Mouse (Mus musculus) gastrocnemius, postnatal 10 days (tissue): ENCODE results near the gene Pphln1. TPM values are rescaled to one million over a fixed set of nuclear protein-coding genes. Genes with fewer than 3 reads are reported as not detected.
A peak's percentile ranks its signal among the peaks of the same experiment; 100 is the strongest.
"Not testable (repeated sequence)": the region's sequence is repeated elsewhere in the genome, so short reads cannot be mapped to it uniquely, and the experiment has no call there.

Experiments
- DNase-seq: peaks from one replicate; pipeline ENCODE4 v3.0.0; 2021; ENCODE audit warnings: mixed read lengths
- long read RNA-seq, 2 experiments: library from polyadenylated mRNA; stranded (forward); transcript quantifications; one replicate each; pipeline ENCODE4 v2.0.0; 2021
- total RNA-seq, 2 experiments: library from RNA; stranded (reverse); gene quantifications; 2 replicates each; pipeline ENCODE4 v1.2.3; 2021

Gene Pphln1
- total RNA-seq = 10 to 100 TPM; 20.7 to 21.5 TPM
- long read RNA-seq, experiment 1, partial matches to known transcripts = 1 of 17 reads
- long read RNA-seq, experiment 1, other reads (novel, unspliced or antisense) = 12 of 17 reads
- long read RNA-seq, experiment 2, partial matches to known transcripts = 1 of 14 reads
- long read RNA-seq, experiment 2, other reads (novel, unspliced or antisense) = 6 of 14 reads

DNA sequence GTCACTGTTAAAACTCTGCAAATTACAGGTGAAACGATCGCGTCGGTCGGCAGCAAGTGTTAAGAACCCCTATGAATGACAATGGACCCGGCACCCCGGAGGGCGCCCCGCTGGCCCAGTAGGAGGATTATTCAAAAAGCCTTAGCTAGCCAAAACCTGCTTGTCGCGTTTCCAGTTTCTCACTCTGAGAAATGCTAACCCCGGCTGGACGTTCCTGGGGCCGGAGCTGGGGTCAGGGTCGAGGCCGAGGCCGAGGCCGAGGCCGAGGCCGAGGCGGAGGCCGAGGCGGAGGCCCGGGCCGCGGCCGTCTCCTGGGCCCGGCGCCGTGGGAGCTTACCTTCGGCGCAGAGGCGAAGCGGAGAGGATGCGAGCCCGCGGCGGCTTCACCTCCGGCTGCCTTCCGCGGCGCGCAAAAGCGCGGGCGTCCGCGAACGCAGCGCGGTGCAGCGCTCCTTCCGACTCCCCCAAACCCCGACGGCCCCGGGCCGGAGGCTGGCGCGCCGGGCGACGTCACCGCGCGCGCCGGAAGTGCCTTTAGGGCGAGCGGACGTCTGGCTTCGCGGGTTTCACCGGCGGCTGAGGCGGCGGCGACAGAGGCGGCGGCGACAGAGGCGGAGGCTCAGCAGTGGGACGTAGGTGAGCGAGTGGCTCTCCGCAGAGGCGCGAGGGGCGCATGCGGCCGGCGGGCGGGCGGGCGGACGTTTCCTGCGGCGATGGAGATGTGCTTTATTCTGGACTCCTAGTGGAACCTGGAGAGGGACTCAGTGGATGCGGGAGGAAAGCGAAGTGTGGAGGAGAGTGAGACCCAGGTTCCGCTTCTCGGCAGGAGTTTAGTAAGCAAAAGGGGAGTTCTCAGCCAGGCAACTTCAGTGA, at the start of gene Pphln1, which contains the start of gene Zcrb1:
Gene Pphln1 (plus strand): TSS at position 525 of the 873 bp plus-strand sequence.
Gene Zcrb1 (minus strand): TSS at position 509 of the 873 bp plus-strand sequence.
- DNase-seq = peak; percentile 83

GRCm38 (mm10) chr15:93358346-93359095, 39.6 kb upstream of the Pphln1 start:
- no peak for DNase-seq

GRCm38 (mm10) chr15:93365561-93365960, 32.6 kb upstream of the Pphln1 start:
- no peak for DNase-seq

GRCm38 (mm10) chr15:93368558-93368957, 29.6 kb upstream of the Pphln1 start:
- DNase-seq = no peak

GRCm38 (mm10) chr15:93371838-93372237, 26.3 kb upstream of the Pphln1 start:
- no peak for DNase-seq

GRCm38 (mm10) chr15:93372525-93373119, 25.5 kb upstream of the Pphln1 start:
- DNase-seq = not testable (repeated sequence)

DNA sequence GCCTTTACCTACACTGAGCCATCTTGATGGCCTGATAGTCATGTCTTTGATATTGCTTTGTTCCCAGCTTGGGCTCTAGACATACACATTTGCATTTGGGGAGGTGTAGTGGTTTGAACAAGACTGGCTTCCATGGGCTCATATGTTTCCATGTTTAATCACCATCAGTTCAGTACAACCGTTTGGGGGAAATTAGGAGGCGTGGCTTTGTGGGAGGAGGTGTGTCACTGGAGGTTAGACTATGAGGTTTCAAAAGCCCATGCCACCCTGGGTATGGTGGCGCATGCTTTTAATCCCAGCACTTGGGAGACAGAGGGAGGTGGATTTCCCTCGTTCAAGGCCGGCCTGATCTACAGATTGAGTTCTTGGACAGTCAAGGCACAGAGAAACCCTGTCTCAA, 22.5 kb upstream of the Pphln1 start:
- DNase-seq = no peak

GRCm38 (mm10) chr15:93379177-93379576, 19.0 kb upstream of the Pphln1 start:
- no peak for DNase-seq

GRCm38 (mm10) chr15:93381337-93381736, 16.8 kb upstream of the Pphln1 start:
- no peak for DNase-seq

DNA sequence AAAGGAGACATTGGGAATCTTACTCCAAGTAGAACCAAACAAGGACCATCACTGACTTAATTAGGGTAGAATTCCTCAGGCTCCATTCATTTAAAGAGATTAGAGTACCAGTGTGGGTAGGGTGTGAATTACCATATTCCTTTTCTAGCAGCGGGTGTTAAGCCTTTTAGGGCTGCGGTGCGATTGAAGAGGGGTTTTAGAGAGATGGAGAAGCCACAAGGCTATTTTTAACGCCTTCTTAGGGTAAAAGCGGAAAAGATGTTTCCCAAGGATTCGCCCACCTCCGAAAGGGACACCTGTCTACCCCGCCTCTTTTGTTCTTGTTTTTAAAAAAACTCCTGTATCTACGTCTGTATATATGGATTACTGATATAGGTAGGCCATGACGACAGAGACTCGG, 881 bp upstream of the Pphln1 start:
- DNase-seq = no peak

DNA sequence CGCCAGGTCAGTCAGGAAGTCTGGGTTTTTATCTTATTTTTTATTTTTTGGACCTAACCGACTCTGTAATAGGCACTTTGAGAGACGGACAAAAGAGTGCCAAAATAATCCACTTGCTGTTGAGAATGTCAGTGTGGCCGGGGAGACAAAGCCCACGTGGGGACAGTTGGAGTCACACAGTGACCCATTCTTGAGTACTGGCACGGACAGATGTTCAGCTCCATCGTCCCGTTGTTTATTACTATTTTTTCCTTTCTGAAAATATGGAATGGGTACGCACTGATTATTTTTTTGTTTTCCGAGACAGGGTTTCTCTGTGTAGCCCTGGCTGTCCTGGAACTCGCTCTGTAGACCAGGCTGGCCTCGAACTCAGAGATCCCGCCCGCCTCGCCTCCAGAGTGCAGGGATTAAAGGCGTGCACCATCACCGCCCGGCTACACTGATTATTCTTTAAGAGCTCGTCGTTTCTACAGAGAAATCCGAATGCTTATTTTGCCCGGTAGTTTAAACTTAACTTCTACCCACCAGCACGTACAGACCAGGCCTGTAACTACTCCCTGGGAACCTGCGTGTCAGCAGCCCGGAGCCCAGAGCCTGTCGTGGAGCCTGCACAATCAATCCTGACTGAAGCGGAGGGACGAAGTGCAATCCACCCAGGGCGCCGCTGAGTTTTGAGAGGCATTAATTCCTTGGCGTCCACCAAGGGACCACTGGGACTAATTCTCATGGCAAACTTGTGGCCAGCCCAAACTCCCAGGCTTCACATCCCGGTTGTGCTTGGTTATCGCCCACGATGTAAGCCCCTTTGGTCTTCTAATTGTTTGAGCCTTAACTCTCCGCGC, 770 bp downstream of the Pphln1 start:
- DNase-seq = no peak

GRCm38 (mm10) chr15:93401446-93401845, 3.3 kb downstream of the Pphln1 start:
- DNase-seq = no peak

DNA sequence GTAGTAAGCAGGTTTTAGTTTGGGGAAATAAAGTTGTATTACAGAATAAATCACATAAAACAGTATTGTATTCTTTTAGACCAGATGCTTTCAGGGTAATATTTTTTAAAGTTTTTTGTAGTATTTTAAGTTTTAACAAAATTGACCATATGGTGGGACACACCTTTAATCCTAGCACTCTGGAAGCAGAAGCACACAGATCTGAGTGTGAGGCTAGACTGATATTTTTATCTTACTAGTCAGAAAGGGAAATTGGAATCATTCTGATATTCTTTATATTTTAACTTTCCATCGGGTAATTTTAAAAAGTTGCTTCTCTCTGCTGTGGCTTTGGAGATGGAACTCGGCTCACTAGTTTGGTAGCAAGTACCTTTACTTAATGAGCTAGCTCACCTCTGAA, 4.6 kb downstream of the Pphln1 start:
- no peak for DNase-seq

- no peak for DNase-seq
Observed at GRCm38 (mm10) chr15:93404849-93405248, 6.7 kb downstream of the Pphln1 start.

GRCm38 (mm10) chr15:93405446-93405986, 7.4 kb downstream of the Pphln1 start:
- DNase-seq = no peak

DNA sequence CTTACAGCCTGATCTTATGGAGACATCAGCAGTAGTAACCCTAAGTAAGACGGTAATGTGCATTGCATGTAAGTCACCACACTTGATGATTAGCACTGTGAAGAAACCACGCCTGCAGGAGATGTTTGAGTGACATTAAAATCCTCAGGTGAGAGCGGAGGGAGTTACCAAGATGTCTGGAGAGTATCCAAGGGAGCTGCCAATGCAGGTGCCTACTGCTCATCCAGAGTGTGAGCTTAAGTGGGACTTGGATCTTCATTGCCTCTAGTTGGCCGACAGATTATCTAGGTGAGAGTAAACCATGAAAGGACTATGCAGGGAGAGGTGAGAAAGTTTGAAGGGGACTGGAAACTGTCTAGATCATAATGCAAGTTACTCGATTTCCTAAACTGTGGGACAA, 8.3 kb downstream of the Pphln1 start:
- DNase-seq = no peak

- no peak for DNase-seq
Observed at GRCm38 (mm10) chr15:93412445-93412844, 14.3 kb downstream of the Pphln1 start.

- no peak for DNase-seq
Observed at GRCm38 (mm10) chr15:93414456-93414855, 16.3 kb downstream of the Pphln1 start.

DNA sequence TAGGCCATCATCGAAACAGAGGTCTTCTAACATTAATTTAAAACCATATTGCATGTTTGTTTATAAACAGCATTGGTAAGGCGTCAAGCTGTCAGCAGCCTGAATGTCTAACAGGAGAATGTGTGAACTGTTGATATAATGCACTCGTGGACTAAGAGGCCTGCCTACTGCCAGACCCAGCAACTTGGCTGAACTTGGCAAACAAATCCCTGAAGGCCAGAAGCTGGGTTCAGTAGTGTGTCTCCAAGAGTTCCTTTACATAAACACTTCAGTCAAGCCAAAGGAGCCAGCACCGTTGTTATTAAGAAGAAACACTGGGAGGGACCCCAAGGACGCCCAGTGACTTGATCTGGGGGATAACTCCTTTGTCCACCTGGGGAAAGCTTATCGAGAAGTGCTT, 18.1 kb downstream of the Pphln1 start:
- DNase-seq = no peak

DNA sequence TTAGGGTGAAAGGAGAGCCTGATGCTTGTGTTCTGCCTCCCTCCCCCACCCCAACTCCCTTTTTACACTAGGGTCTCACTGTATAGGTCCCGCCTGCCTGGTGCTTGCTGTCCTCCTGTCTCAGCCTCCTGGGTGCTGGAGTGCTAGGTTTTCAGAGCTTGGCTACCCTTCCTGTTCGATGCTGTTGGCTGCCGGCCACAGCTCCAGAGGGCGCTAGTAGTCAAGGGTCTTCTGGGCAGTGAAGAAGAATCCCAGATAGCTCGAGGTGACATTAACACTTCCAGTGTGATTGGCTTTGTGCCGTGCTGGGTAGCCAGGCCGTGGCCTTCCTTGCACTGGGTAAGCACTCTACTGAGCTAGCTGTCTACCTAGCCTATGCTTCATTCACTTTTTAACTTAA, 22.4 kb downstream of the Pphln1 start:
- DNase-seq = no peak

DNA sequence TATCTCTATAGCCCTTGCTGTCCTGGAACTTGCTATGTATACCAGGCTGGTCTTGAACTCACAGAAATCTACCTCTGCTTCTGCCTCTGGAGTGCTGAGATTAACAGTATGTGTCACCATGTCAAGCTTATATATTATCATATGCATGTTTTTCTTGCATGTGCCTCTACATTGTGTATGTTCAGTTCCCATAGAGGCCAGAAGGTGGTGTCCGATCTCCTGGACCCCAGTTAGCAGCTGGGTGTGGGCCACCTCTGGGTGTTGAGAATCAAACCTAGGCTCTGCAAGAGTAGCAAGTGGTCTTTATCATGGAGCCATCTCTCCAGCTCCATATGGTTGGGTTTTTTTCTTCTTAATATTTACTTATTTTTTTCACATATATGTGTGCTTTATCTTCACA, 24.4 kb downstream of the Pphln1 start:
- no peak for DNase-seq
